Mouse (Mus musculus) c-Kit-negative CD71-positive TER-119-positive erythroid progenitor cells, embryonic 14.5 days (primary cell): ENCODE measurements around the gene Bnip1.

Experiments used
- DNase-seq: peaks from one replicate; pipeline ENCODE4 v3.0.0-alpha.2; 2013; ENCODE audit warnings: low read depth, low spot score

The Bnip1 gene

DNA sequence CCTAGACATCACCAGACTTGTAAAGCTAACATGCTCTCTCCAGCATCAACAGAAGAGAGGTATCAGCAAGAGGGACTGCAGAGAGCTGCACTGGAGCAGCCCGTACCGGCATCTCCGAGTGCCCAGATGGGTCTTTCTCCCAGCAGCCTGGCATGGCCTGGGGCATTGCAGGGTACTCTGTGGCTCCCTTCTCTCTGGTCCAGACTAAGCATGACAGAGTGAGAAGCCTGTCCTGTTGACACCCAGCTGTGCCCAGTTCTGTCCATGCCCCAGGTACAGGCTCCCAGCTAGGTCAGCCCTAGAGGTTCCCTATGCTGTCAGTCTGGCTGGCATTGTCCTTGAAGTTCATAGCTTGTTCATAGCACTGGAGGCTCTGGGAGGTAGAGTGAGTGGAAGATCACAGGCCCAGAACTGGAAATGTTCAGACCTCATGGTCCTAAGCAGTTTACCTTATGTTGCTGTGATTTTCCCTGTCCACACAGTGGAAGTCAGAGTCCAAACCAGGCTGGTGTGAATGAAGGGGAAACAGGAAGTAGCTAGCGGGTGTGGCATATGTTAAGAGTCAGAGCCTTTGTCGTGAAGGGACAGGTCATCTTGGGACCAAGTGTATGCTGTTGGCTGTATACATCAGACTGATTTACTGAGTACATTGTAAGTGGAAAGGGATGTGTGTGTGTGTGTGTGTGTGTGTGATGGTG, 12.4 kb downstream of the Bnip1 start:
- DNase-seq, result no peak

DNA sequence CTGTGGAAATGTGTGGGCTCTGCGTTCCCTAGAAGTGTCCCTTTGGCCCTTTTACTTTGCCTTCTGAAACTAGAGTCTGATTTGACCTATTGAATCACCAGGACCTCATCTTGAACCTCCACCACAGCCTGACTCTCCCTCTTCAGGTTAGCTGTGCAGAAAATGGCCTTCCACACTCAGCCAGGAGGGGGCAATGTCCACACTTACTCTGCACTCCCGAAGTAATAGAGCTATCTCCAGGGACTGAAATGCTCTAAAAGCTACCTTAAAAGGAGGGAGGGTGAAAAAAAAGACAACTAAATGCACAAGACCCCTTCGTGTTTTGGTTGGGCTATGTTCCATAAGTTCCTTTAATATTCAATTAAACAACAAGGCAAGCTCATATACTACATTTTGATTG, 13.9 kb downstream of the Bnip1 start:
- no peak for DNase-seq

DNA sequence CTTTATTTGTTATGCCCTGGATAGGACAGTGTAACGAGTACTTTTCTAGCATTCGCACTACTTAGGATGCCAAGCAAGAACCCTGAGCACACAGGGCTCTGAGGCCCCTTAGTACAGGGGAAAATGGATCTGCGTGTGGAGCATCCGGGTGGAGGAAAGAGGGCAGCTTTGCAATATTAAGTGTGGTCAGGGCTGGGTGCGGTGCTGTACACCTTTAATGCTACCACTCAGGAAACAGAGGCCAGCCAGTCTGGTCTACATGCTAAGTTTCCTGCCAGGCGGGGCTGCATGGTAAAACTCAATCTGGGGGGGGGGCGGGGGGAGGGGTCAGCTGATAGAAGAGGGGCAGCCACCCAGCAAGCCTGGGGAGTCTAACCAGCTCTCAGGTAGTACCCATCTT, 14.5 kb downstream of the Bnip1 start:
- DNase-seq, result no peak

DNA sequence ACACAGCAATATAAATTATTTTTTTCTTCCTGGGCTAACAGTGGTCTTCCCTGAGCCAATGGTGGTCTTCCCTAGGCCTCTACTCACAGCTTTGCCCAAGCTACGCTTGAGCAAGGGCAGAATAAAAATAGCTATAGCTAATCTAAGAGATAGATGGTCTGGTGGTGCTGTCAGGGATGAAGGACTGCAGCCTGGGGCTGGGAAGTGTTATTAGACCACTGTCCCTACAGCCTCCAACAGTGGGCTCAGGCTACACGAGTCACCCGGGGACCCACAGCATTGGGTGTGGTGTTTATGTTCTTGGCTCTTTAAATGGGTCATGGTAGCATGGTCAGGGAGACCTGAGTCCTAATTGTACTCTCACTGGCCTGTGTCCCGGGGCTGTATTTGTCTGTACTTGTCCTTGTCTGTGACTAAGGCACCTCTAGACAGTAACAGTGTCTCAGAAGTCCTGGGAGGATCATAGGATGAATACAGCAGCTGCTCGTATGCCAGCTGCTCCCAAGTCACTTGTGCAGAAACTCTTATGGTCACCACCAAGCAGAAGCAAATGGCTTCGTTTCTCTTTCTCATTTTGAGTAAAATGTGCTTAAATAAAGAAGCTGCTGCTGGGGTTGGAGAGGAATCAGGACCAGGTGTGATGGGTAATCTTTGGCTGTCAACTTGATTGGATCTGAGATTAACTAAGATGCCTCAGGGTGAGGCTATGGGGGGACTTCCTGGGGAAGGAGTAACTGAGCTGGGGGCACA, 16.7 kb downstream of the Bnip1 start:
- no peak for DNase-seq

DNA sequence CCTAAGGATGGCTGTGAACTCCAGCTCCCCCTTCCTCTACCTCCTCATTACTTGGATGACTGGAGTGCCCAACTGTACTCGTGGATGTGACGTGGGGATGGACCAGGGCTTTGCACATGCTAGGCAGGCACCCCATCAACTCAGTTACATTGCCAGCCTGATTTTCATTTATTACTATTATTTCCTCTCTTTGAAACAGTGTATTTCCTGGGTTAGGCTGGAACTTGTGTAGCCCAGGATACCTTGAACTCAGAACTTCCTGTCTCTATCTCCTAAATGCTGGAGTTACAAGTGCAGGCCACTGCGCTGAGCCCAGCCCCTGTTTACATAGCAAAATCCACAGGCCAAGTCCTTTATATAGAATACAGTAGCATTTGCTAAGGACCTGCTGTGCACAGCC, 22.0 kb downstream of the Bnip1 start:
- no peak for DNase-seq

- no peak for DNase-seq
These were observed 31.7 kb downstream of the Bnip1 start for GRCm38 (mm10) chr17:26812607-26813006.

DNA sequence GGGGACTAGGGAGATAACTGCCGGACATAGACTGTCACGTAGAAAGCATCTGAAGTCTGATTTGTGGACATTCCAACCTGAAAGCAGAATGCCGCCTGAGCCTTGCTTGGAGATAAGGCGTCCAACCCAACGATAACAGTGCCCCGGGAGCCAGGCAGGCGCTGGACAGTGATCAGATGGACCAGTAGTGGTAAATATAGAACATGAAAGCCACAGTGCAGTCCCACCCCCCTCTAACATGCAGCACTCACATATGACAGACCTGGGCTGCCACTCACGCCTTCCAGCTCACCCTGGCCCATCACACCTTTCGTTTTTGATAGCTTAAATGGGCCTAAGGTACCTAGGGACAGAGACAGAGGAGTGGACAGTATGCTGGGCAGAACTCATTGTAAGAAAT, 32.6 kb downstream of the Bnip1 start:
- no peak for DNase-seq

DNA sequence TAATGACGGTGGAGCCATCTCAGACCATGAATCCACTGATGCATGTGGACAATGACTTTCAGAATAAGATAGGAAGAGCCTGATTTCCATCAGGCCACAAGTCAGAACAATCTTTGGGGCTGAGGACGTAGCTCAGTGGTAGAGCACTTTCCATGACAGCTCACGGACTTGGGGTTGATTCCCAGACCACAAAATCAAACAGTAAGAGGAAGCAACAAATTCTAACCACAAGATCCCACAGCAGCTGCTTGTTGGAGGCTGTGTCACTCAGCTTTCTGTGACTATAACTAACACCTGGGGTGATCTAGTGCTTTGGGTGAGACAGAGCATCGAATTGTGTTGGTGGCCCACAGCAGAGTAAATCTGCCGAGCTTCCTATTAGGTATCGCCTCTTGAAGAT, 35.9 kb downstream of the Bnip1 start:
- no peak for DNase-seq

GRCm38 (mm10) chr17:26817776-26818175, 36.9 kb downstream of the Bnip1 start:
- no peak for DNase-seq

- no peak for DNase-seq
These were observed 45.3 kb downstream of the Bnip1 start for GRCm38 (mm10) chr17:26826131-26826530.

DNA sequence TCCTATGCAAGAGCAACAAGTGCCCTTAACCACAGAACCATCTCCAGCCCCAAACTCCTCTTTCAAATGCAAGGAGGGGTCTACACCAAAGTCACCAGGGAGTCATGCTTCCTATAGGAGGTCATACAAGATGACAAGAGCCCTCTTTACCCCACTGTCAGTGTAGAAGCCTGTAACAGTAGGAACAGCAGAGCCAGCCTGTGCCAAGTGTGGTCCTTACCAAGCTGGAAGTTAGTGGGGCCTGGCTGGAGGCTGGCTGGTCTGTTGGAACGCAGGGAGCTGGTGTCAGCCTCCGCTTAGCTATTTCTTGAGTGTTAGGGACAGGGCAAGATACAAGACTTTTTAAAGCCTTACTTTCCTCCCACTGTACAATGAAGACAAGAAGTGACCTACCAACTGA, 52.9 kb downstream of the Bnip1 start:
- DNase-seq, result no peak

DNA sequence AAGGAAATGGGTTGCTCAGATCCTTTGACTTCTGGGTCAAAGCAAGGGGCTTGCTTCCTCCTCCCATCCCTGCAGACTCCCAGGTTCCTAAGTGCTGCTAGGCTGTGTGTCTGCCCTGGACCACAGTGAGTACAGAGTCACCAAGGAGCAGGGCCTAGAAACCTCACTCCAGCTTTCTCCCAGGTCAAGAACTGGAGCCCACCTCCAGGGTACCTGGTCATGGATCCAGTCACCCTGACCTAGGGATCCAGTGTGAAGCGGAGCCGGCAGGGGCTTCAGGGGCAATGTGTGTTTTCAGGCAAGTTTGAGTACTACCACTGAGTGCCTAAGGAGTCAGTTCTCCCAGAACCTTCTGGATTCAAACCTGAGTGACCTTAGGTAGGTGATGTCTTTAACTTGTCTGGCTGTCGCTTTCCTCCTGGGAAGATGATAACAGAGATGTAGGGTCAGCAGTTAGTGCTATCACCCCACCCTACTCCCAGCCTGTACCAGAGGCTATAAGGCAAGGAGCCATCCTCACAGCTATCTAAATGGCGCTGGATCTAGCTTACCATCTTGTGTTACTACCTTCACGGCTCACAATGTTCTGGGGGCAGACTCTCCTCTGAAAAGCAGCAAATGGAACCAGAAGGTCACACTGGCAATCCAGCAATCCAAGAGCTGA, 53.6 kb downstream of the Bnip1 start:
- no peak for DNase-seq

- DNase-seq, result no peak
These were observed 54.3 kb downstream of the Bnip1 start for GRCm38 (mm10) chr17:26834966-26835755.

GRCm38 (mm10) chr17:26835956-26836355, 55.1 kb downstream of the Bnip1 start:
- no peak for DNase-seq

DNA sequence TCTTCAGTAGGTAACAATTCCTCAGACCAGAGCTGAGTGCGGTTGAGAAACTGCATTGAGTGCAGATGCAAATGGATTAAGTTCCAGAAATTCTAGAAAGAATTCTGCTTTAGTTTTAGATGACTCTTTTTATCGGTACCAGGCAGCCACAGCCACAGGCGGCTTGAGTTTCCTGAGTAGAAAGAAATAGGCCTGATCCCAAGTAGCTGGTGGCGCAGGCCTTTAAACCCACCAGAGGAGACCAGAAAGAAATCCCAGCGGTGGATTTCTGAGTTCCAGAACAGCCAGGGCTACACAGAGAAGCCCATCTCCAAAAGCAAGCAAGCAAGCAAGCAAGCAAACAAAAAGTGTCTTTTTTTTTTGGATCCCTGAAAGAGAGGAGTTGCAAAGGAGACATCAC, 55.5 kb downstream of the Bnip1 start:
- no peak for DNase-seq

GRCm38 (mm10) chr17:26836786-26837545, 56.1 kb downstream of the Bnip1 start:
- no peak for DNase-seq

DNA sequence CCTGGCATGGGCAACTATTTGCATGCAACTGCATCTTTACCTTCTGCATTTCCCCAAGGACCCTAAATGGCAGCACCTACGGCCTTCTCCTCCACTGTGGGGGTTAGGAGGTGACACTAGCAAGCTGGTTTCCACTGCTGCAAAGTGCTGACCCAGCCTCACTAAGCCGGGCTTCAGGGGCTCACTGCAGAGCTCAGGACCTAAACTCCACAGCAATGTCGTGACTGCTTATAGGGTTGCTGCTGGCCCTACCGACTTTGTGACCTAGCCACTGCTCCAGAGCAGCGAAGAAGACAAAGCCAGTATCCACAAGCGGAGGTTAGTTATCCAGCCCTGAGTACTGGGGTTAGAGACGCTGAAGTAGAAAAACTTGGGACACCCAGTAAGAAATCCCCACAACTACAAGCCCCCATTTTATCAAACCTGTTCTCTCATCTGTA, 56.7 kb downstream of the Bnip1 start:
- no peak for DNase-seq

GRCm38 (mm10) chr17:26838191-26838910, 57.5 kb downstream of the Bnip1 start:
- no peak for DNase-seq

- DNase-seq, result no peak
These were observed 58.2 kb downstream of the Bnip1 start for GRCm38 (mm10) chr17:26838911-26839717.
